Mouse (Mus musculus) embryonic facial prominence, embryonic 10.5 days (tissue): ENCODE measurements at regions not wholly inside any gene's neighbourhood (a gene's known extent, or its start where the extent isn't known, plus 50 kb on each side); places are given as distances from the start of the nearest gene placed in this dataset.

Experiments used
- DNase-seq: peaks from one replicate; pipeline ENCODE4 v3.0.0-alpha.2; 2017; ENCODE audit warnings: low spot score
- H3K27ac ChIP-seq: fragments of 300-500 bp; sonication (generic); replicated peaks from 2 replicates; pipeline ENCODE4 v1.5.1; 2016; ENCODE audit warnings: mild to moderate bottlenecking
- H3K27me3 ChIP-seq: fragments of 300-500 bp; sonication (generic); replicated peaks from 2 replicates; pipeline ENCODE4 v1.6.1; 2016; ENCODE audit warnings: low read depth, mild to moderate bottlenecking; ENCODE audit not compliant: poor library complexity, severe bottlenecking
- H3K36me3 ChIP-seq: fragments of 300-500 bp; sonication (generic); replicated peaks from 2 replicates; pipeline ENCODE4 v1.6.1; 2016; ENCODE audit warnings: mild to moderate bottlenecking, moderate library complexity
- H3K4me1 ChIP-seq: fragments of 300-500 bp; sonication (generic); 2 replicates; pipeline ENCODE4 v1.6.1; 2016
- H3K4me3 ChIP-seq: fragments of 300-500 bp; sonication (generic); 2 replicates; pipeline ENCODE4 v1.5.1; 2016; ENCODE audit warnings: mild to moderate bottlenecking, moderate library complexity
- H3K9me3 ChIP-seq: fragments of 300-500 bp; sonication (generic); 2 replicates; pipeline ENCODE4 v1.6.1; 2016; ENCODE audit warnings: mild to moderate bottlenecking
- WGBS: fragments of 180-500 bp; shearing (Covaris S2); methylation state at CpG from one replicate; pipeline ENCODE4 v1.1.7; 2016; 5-methylcytosine and 5-hydroxymethylcytosine counted together

GRCm38 (mm10) chr15:5296949-5297348, 53.0 kb upstream of the Ptger4 start:
- Histone ChIP-seq H3K4me3 (no peak overlapping the region), H3K4me1 (no peaks in the 10 kb centered on the region), H3K27ac (no peak overlapping the region), H3K27me3 (no peaks in the 10 kb centered on the region), H3K36me3 (no peaks in the 10 kb centered on the region), H3K9me3 (no peaks in the 10 kb centered on the region)
- no peak for DNase-seq
- WGBS, result 91% methylated on average over 2 of the region's 2 CpGs
